Mouse (Mus musculus) heart, postnatal 25 days (tissue): ENCODE results near the gene Dlg2. TPM values are rescaled to one million over a fixed set of nuclear protein-coding genes. Genes with fewer than 3 reads are reported as not detected.

Experiments used
- DNase-seq: peaks from one replicate; pipeline ENCODE4 v3.0.0; 2022; ENCODE audit warnings: low spot score
- intact Hi-C: fragments of 180-260 bp; cut with DNase I; formaldehyde crosslinking; loops from one replicate; pipeline ENCODE4 v1.15.1; 2025
- total RNA-seq, 2 experiments: library from RNA; stranded (reverse); gene quantifications; 2 replicates each; pipeline ENCODE4 v1.2.3; 2021

Dlg2 gene
- total RNA-seq, 2 experiments from 2014 or later: 1.0 to 1.9 TPM

DNA sequence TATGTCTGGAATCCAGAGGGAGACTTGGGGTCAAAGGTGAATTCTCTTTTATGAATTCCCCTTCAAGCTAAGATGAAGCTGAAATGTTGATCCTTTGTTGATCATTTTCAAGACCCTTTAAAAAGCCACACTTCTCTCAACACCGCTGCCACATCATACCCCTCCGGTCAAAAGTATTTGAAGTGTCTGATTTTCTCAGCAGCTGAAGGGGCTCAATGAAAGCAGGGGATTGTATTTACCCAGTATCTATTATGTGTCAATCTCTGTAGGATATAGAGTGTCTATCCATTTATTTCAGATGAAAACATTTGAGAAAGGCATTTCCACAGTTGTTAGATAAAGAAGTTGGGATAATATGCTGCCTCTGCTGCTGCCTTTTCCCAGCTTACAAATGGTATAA is 1459.7 kb downstream of the Dlg2 start:
- DNase-seq: no peak
- intact Hi-C loops: no loop called here

DNA sequence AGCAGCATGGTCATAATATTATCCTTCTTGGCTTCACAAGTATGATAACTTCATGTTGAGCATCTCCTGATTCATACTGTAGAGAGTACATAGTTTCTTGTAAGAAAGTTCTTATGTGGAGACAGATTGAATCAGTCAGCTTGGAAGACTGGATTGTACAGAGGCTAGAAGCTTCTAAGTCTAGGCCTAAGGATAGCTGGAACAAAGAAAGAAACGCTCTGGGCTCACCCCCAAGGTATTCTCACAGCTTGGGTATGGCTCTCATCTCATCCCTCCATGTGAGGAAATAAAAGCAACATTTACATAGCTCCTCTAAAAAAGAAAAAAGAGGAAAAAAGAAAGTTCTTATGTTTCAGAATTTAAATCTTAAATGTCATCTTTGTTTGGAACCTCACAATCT is 1466.8 kb downstream of the Dlg2 start:
- intact Hi-C loops: no loop called here
- no peak for DNase-seq

DNA sequence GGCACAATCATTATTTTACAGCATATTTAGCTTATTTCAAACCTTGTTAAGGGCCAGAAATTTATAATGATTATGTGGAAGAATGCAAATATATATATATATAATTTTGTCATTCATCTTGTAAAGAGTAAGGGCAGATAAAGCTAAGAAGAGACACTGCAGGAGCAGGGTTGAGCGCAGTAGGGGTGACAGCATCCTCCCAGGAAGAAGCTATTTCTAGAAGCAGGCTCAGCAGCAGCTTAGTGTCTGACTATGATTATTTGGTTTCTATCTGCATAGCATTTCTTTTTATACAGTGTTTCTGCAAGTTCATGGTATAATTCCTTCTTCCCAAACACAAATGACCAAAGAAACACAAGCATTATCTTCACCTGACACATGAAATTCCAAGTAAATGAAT is 1479.1 kb downstream of the Dlg2 start:
- DNase-seq: no peak
- intact Hi-C loops: no loop called here

DNA sequence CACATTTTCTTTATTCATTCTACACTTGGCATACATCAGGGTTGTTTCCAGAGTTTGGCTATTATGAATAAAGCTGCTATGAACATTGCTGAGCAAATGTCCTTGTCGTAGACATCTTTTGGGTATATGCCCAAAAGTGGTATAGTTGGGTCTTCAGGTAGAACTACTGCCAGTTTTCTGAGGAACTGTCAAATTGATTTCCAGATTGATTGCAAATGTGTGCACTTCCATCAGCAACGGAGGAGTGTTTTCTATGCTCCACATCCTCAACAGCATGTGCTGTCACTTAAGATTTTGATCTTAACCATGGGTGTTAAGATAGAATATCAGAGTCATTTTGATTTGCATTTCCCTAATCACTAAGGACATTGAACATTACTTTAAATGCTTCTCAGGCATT is 1486.5 kb downstream of the Dlg2 start:
- intact Hi-C loops: no loop called here
- no peak for DNase-seq

DNA sequence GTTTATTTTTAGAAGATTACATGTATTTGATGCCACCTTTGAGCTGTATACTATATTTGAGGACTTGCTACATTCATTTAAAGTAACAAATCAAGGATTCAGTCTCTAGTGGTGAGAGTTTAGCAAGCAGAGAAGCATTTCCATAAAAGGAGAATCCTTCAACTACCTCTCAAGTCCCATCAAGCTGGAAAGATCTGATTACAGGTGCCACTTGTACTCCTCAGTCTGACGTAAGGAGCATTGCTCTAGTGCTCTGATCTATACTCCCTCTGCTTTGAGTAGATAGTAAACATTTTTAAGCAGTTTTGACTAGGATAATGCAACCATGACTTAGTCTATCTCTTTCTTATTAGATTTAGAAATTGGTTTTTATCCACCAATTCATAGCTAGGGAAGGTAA is 1496.5 kb downstream of the Dlg2 start:
- DNase-seq: no peak
- intact Hi-C loops: no loop called here

DNA sequence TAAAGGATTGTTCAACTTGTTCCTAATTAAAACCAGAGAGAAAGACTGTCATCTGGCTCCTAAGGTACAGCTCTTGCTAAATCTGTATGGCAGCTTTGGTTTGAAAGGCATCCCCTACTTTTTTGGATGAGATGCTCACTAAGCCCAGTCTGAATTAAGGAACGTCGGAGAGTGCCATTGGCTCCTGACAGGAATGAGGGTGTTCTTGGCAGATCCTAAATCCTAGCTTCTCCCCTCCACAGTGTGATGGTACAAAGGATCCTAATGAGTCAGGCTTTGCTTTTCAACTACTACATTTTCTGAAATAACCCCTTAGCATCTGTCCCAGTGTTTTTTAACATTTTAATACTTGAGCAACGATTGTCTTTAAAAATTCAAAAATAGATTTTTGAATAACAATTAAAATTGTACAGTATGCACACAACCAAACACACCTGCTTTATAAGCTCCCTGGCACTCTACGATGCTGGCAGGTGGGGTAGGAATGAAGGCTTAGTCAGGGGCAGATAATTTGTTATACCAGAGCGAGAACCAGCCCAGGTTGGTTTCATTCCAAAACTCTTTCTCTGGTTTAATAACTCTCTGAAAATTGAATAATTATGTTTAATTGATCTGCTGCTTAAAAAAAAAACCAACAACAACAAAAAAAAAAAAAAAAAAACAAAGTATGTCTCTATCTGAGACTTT is 1527.4 kb downstream of the Dlg2 start:
- no peak for DNase-seq
- intact Hi-C loops: no loop called here

DNA sequence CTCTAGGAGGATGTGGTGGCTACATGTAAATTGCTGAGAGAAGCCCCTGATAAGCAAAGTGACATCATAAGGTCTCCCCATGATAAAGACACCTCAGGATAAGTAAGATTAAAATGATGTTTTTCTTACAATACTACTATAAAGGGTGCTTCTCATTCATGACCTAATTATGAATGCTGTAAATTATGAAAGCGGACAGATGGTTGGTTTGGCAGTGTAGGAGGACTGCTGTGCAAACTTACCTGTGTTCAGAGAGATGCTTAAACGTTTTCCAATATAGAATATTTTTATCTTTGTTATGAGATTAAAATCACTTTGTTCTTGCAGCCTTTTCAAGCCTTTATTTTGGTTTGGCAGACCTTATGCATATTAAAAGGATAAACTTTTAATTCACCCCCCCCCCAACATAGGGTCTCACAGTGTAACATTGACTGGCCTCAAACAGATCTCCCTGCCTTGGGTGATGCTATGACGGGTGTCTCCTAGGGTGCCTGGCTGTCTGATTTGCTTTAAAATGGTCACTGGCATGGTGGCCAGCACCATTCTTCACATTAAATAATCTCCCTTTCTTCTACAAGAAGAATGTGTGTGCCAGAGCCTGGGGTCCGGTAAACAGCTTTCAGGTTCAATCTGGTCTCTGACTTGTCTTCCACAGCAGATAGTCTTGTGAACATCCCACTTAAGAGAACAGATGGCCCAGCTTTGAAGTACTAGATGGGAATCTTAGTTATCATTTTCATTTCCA is 1529.4 kb downstream of the Dlg2 start:
- intact Hi-C loops: no loop called here
- DNase-seq: no peak

DNA sequence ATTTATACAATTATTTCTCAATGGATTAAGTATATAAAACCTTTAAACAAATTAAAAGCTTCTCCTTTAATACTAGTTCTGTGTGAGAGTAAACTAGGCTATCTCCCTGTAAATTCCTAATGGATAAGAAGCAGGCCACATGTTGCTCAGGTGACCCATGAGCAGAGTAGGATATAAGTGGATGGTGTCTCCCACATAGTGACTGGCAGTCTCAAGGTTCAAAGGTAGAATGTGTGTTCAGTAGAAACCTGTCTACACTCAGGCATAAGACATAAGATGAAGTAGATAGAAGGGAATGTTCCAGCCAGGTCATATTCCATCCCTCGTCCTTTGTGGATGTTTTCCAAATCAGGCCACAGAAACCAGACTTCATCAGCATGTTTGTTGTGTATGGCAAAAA is 1532.2 kb downstream of the Dlg2 start:
- intact Hi-C loops: no loop called here
- DNase-seq: no peak

DNA sequence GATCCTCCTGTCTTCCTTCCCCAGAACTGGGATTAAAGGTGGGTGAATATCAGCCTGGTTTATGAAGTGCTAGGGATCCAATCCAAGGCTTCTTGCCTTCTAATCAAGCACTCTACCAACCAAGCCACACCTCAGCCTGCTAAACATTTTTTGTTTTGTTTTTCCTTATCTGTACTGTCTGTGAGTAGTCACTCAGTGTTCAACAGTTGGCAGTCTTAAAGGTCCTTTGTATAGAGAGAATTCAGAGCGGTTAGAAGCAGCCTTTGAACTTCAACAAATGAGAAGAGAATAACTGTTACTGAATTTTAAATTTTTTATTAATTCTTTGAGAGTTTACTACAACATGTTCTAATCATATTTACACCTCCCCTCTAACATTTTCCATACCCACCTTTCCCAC is 1548.5 kb downstream of the Dlg2 start:
- intact Hi-C loops: no loop called here
- DNase-seq: no peak

DNA sequence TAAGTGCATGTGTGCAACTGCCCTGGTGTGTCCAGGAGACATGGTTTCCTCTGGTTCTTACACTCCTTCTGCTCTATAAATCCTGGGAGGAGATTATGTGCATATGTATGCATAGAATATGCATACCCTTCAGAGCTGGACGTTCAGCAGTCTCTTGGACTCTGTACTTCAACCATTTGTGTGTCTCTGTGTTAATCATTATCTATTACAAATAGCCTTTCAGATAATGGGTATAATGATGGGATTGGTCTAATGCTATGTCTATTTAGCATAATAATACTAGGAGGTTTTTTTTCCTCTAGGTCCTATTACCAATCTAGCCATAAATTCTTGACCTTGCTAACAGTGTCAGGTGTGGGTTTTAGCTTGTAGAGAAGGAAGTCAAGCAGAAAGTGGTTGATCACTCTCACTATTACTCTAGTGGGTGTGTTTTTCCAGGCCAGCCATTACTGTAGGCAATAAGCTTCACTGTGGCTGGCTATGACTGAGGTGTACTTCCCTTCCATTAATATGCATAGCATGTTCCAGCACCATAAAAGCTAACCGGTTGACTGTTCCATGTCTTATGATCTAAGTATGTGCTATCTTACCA is 1549.1 kb downstream of the Dlg2 start:
- intact Hi-C loops: loop anchor here (2.0 kb wide), 1 partner anchor 569 kb away; no protein-coding TSS in a partner anchor
- no peak for DNase-seq

DNA sequence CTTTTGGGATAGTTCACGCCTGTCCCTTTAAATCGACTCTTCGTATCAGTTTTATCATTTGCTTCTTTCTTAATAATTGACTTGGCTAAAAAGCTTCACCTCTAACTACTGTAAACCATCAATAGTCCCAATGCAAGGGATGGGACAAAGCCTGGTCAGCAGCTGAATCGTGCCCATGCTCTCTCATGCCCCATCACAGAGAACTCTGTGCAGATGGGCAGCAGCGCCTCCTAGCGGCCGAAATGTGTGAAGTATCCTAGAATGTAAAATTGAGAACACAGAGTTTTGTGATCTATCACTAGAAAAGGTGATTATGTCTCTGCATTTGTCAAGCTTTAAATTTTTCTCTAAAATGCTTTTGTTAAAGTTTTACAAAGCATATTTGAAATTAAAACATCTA is 1550.6 kb downstream of the Dlg2 start:
- intact Hi-C loops: loop anchor here (2.0 kb wide), 1 partner anchor 570 kb away; no protein-coding TSS in a partner anchor
- no peak for DNase-seq

DNA sequence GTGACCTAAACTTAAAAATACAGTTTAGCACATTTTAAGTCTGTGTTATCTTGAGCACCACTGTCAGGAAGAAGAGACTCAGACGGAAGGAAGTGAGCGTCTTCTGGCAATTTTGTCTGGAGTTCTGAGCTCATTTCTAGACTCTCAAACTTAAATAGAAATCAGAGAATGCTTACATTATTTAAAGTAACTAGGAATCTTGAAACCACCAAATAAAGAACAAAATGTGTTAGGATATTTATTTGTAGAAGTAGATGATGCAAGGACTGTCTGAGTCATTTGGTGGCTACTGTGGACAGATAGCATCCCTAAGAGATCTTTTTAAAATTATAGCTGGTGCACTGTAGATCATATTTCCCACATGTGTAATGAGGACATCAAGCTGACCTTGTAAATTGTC is 1557.8 kb downstream of the Dlg2 start:
- DNase-seq: no peak
- intact Hi-C loops: no loop called here

DNA sequence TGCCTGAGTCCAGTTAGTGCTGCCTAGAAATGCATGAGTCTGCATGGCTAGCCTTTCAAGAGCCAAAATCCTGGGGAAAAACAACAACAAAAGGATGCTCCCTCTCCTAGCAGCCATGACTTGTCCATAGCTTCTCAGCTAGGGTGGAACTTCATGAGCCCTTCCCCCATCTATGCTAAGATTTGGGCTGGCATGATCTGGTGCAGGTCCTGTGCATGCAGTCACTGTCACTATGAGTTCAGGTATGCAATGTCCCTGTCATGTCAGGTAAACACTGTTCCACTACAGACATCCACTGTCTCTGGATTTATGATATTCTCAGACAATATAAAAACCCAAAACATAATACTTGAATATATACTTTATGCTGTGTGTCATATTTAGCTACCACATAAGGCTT is 1563.7 kb downstream of the Dlg2 start:
- no peak for DNase-seq

DNA sequence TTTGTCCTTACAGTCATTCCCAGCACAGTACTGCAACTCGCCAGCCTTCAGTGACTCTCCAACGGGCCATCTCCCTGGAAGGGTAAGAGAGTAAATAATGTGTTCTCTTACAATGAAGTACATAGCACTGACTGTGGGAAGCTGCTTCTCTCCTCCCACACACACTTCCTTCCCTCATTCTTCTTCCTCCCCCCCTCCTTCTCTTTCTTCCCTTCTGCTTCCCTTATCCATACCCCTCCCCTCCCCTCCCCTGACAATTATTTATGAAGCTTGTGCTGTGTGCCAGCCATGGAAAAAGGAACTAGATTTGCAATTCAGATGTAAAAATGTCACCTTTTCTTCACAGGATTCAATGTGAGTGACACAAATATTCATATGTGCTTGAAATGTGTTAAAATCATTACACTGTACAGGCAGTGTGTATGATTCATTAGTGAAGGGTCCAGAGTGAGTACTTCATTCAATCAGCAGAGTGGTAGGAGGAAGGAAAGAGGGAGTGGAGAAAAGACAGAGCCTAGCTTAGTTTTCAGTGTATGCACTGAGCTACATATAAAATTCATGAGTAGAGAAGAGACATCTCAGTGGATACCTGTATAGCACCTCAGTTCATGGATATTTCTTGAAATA is 1564.4 kb downstream of the Dlg2 start:
- no peak for DNase-seq
- intact Hi-C loops: no loop called here

More for the DNA sequence above, 1563.7 kb downstream of the Dlg2 start:
- intact Hi-C loops: no loop called here

DNA sequence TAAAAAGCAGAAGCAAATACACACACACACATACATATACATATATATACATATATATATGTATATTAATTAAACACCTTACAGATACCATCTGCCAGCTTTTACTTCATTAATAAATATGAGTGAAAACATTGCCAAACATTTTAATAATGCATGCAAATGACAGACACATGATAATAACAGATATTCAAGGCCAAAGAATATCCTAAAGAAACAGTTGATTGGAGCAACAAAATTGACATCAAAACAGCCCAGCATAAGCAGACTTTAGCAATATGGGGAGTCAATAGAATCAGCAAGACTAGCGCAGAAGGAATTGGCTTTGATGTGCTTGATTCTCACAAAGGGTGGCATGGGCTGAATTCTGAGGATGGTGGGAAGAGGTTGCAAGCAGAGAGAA is 1568.5 kb downstream of the Dlg2 start:
- intact Hi-C loops: no loop called here
- no peak for DNase-seq

DNA sequence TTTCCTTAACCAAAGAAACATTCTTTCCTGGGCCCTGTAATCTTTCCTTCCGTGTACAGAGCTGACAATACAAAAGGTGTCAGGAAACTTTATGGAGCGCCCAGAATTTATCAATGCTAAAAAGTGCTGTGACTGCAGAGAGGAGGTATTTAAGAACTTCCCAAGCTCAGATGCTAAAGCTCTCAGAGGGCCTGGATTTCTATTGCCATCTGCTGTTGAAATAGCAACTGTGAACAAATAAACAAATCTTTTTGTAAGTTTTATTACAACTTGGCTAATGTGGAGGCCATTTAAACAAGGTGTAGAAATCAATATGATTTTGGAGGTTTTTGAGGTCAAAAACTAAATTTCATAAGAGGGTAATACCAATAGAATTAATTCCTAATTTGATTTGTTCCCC is 1570.8 kb downstream of the Dlg2 start:
- no peak for DNase-seq
- intact Hi-C loops: no loop called here

DNA sequence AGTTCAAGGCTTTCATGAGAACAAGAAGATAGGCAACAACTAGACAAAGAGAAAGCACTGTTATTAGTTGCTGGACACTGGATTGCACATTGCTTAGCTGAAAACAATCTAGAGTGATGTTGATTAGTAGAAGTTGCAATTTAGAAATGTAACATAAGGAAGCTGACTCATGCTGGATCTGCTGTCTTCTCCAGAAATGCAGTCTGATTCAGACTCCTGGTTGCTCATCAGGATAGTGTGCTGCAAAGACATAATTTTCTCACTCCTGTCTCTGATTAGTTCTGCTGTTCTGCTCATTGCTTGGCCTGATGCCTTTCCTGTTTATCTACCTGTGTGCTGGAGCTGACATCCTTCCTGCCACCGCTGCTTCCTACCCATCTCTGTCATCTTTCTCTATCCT is 1572.4 kb downstream of the Dlg2 start:
- no peak for DNase-seq
- intact Hi-C loops: no loop called here

DNA sequence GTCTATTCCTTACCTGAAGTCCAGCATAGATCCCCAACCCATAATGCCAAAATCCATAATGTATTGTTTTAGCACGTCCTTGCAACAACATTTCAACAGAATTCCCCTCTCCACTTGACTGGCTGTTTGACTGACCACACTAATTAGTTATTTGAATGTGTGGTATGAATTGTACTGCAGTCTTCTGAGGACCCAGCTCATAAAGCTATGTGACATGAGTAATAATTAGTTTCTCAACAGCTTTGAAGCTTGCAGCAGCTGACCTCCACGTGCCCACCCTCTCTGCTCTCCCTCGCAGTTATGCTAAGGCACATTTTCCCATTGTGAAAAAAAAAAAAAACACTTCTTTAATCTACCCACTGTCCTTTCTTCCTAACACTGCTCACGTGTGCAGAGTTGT is 1590.4 kb downstream of the Dlg2 start:
- DNase-seq: no peak
- intact Hi-C loops: no loop called here

DNA sequence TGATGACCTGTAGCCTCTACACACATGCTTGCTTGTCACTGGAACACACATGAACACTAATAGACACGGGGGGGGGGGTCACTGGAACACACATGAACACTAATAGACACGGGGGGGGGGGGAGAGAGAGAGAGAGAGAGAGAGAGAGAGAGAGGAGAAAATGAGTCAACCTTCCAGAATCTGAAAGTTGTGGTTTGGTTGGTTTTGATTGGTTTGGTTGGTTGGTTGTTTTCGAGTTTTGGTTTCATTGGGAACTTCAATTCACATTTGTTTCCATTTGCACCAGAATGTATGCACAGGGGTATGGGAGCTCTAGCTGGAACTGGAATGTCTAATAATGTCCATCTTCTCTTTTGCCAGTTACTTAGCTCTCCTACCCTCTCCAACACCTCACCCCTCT is 1611.0 kb downstream of the Dlg2 start:
- no peak for DNase-seq
- intact Hi-C loops: no loop called here

DNA sequence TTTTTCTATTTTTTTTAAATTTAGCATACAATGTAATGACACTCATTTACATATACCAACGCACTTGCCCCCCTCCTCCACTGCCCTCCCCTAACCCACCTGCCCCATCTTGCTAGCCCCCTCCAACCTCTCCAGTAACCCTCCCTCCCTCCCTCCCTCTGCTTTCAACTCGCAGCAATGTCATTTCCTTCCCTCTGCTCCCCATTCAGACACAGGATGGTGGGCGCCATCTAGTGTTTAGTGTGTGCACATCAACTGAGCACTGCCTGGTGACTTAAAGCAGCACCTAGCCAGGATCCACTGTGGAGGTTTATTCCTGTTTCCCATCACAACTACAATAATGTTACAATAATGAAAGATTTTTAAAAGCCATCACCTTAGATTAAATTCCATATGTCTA is 1617.4 kb downstream of the Dlg2 start:
- intact Hi-C loops: no loop called here
- DNase-seq: no peak

DNA sequence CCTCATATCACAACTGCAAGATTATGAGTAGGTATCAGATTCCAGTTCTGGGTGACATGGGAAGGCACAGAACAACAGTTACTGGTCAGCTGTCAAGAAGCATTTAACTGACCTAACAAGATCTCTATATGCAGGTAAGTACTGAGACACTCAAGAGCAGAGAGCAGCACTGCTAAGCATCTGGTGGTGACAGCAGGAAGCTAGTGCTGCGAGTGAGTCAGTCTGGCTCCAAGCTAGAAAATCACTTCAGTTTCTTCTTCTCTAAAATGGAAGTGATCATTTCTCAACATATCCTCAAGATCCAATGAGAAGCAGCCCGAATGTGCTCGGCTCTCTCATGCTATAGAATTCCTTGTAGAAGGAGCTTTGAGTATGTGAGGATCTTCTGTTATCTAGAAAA is 1618.7 kb downstream of the Dlg2 start:
- intact Hi-C loops: no loop called here
- no peak for DNase-seq
